Mouse (Mus musculus) neural tube, embryonic 10.5 days (tissue): Measurements from ENCODE around the gene Cacna2d4.
"Not testable (repeated sequence)": the region's sequence is repeated elsewhere in the genome, so short reads cannot be mapped to it uniquely, and the experiment has no call there.

Experiments
- DNase-seq: peaks from one replicate; pipeline ENCODE4 v3.0.0-alpha.2; 2017; ENCODE audit warnings: low spot score; ENCODE audit errors: extremely low spot score

The Cacna2d4 gene

GRCm38 (mm10) chr6:119236241-119236640 is at the start of gene Cacna2d4:
Gene Cacna2d4 (plus strand): TSS chr6:119236526.
- no peak for DNase-seq

- no peak for DNase-seq
These were observed 49.7 kb upstream of the Cacna2d4 start for GRCm38 (mm10) chr6:119186658-119187057.

GRCm38 (mm10) chr6:119187631-119188030 is 48.7 kb upstream of the Cacna2d4 start:
- DNase-seq: no peak

GRCm38 (mm10) chr6:119191478-119191877 is 44.8 kb upstream of the Cacna2d4 start:
- no peak for DNase-seq

GRCm38 (mm10) chr6:119193571-119194154 is 42.7 kb upstream of the Cacna2d4 start:
- no peak for DNase-seq

- DNase-seq: no peak
These were observed 42.2 kb upstream of the Cacna2d4 start for GRCm38 (mm10) chr6:119194161-119194560.

- DNase-seq: no peak
These were observed 41.7 kb upstream of the Cacna2d4 start for GRCm38 (mm10) chr6:119194601-119195000.

GRCm38 (mm10) chr6:119196382-119197305 is 39.7 kb upstream of the Cacna2d4 start, which contains the start of gene Cacna1c:
Gene Cacna1c (minus strand): TSS chr6:119196418.
- no peak for DNase-seq

GRCm38 (mm10) chr6:119198534-119199273 is 37.6 kb upstream of the Cacna2d4 start:
- no peak for DNase-seq

GRCm38 (mm10) chr6:119199274-119199879 is 36.9 kb upstream of the Cacna2d4 start:
- no peak for DNase-seq

GRCm38 (mm10) chr6:119200362-119200761 is 36.0 kb upstream of the Cacna2d4 start:
- no peak for DNase-seq

- DNase-seq: no peak
These were observed 34.8 kb upstream of the Cacna2d4 start for GRCm38 (mm10) chr6:119201575-119201974.

- DNase-seq: no peak
These were observed 32.0 kb upstream of the Cacna2d4 start for GRCm38 (mm10) chr6:119204286-119204685.

GRCm38 (mm10) chr6:119204915-119205314 is 31.4 kb upstream of the Cacna2d4 start:
- no peak for DNase-seq

- DNase-seq: not testable (repeated sequence)
These were observed 30.3 kb upstream of the Cacna2d4 start for GRCm38 (mm10) chr6:119206006-119206405.

- DNase-seq: no peak
These were observed 23.0 kb upstream of the Cacna2d4 start for GRCm38 (mm10) chr6:119213375-119213774.

GRCm38 (mm10) chr6:119214190-119214589 is 22.1 kb upstream of the Cacna2d4 start:
- DNase-seq: no peak

GRCm38 (mm10) chr6:119215040-119215613 is 21.2 kb upstream of the Cacna2d4 start:
- no peak for DNase-seq

- DNase-seq: no peak
These were observed 18.7 kb upstream of the Cacna2d4 start for GRCm38 (mm10) chr6:119217661-119218060.

- DNase-seq: no peak
These were observed 17.7 kb upstream of the Cacna2d4 start for GRCm38 (mm10) chr6:119218591-119218990.
